Mouse (Mus musculus) olfactory bulb, adult 2 months (tissue): ENCODE data around the gene Akirin2.
"Not testable (repeated sequence)": the region's sequence is repeated elsewhere in the genome, so short reads cannot be mapped to it uniquely, and the experiment has no call there.

ENCODE experiments used
- CTCF ChIP-seq: fragments of 200-500 bp; IDR thresholded peaks from 2 replicates; pipeline ENCODE4 v1.5.1; 2012; ENCODE audit warnings: low read depth, mild to moderate bottlenecking, low read length, moderate library complexity; ENCODE audit not compliant: insufficient read depth
- POLR2A ChIP-seq: fragments of 200-500 bp; IDR thresholded peaks from 2 replicates; pipeline ENCODE4 v1.6.1; 2012; ENCODE audit warnings: mild to moderate bottlenecking, low read depth, low read length, moderate library complexity; ENCODE audit not compliant: insufficient read depth

DNA sequence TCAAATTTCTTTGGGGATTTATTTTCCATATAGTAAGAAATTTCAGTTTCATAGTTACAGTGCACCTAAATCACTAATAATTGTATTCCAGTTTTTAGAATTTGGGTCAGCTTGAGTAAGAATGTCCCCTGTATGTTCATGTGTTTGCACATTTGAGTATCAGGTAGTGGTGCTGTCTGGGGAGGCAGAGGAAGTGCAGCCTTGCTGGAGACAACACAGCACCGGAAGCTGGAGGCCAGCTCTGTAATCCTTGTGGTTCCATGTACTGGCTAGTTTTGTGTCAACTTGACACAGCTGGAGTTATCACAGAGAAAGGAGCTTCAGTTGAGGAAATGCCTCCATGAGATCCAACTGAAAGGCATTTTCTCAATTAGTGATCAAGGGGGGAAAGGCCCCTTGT, 30.8 kb downstream of the Akirin2 start:
- TF ChIP-seq CTCF, POLR2A: not testable (repeated sequence)
